Mouse (Mus musculus): Measurements from ENCODE around the gene Dlat. TPM values are rescaled to one million over a fixed set of nuclear protein-coding genes. Genes with fewer than 3 reads are reported as not detected.

Gene Dlat
- polyA plus RNA-seq, 1 experiment from 2014 or later: 54.3 TPM

GRCm38 (mm10) chr9:50586955-50587354 is 72.6 kb downstream of the Dlat start:
- Histone ChIP-seq H3K36me3 (ENCODE audit: control insufficient read depth, insufficient read depth, low read length) (no peaks in the 10 kb centered on the region), H3K27ac (ENCODE audit: low read length) (no peak overlapping the region), H3K4me2 (ENCODE audit: low read length) (no peak overlapping the region), H3K27me3 (ENCODE audit: control insufficient read depth, insufficient read depth, low read depth, low read length) (no peaks in the 10 kb centered on the region), H3K4me3 (ENCODE audit: low read depth, low read length) (no peak overlapping the region), H3K9ac (ENCODE audit: low read depth, low read length) (no peak overlapping the region), H3K9me3 (replicated peaks; ENCODE audit: control insufficient read depth, low read length, poor library complexity, severe bottlenecking) (no peaks in the 10 kb centered on the region), H3K4me1 (ENCODE audit: control insufficient read depth, insufficient read depth, low read length) (no peaks in the 10 kb centered on the region)
- no peak for ATAC-seq
- 78% methylated on average over 4 of the region's 4 CpGs for WGBS

GRCm38 (mm10) chr9:50585145-50585818 is 74.3 kb downstream of the Dlat start:
- WGBS: 79% methylated on average over 6 of the region's 6 CpGs
- no peaks in the 10 kb centered on the region for H3K36me3 ChIP-seq (ENCODE audit: control insufficient read depth, insufficient read depth, low read length)
- ATAC-seq: no peak
- no peaks in the 10 kb centered on the region for H3K9me3 ChIP-seq (replicated peaks; ENCODE audit: control insufficient read depth, low read length, poor library complexity, severe bottlenecking)
- no peak overlapping the region for H3K4me2 ChIP-seq (ENCODE audit: low read length)
- no peak overlapping the region for H3K9ac ChIP-seq (ENCODE audit: low read depth, low read length)
- no peaks in the 10 kb centered on the region for H3K27me3 ChIP-seq (ENCODE audit: control insufficient read depth, insufficient read depth, low read depth, low read length)
- H3K4me1 ChIP-seq (ENCODE audit: control insufficient read depth, insufficient read depth, low read length): no peaks in the 10 kb centered on the region
- no peak overlapping the region for H3K27ac ChIP-seq (ENCODE audit: low read length)
- no peak overlapping the region for H3K4me3 ChIP-seq (ENCODE audit: low read depth, low read length)

Other genes with a start within 250 kb of the Dlat start
- gene Plet1, start 165.3 kb downstream of the Dlat start, polyA plus RNA-seq (2015; fragmentation: Nextera tagmentation; extraction: Ambion mirVana): 0.53 and 0.75 TPM in 2 replicates
- 114 and 124 TPM in 2 replicates for gene Pts, start 131.1 kb downstream of the Dlat start, polyA plus RNA-seq (2015; fragmentation: Nextera tagmentation; extraction: Ambion mirVana)
- 21.0 and 26.0 TPM in 2 replicates for gene Il18, start 105.0 kb downstream of the Dlat start, polyA plus RNA-seq (2015; fragmentation: Nextera tagmentation; extraction: Ambion mirVana)
- gene Bco2, start 104.6 kb downstream of the Dlat start, polyA plus RNA-seq (2015; fragmentation: Nextera tagmentation; extraction: Ambion mirVana): 0.44 and 0.60 TPM in 2 replicates
- gene Tex12, start 98.5 kb downstream of the Dlat start, polyA plus RNA-seq (2015; fragmentation: Nextera tagmentation; extraction: Ambion mirVana): 0.24 and 0.28 TPM in 2 replicates
- 222 and 248 TPM in 2 replicates for gene Sdhd, start 56.0 kb downstream of the Dlat start, polyA plus RNA-seq (2015; fragmentation: Nextera tagmentation; extraction: Ambion mirVana)
- 325 and 329 TPM in 2 replicates for gene Timm8b, start 55.9 kb downstream of the Dlat start, polyA plus RNA-seq (2015; fragmentation: Nextera tagmentation; extraction: Ambion mirVana)
- gene Pih1d2, start 42.5 kb downstream of the Dlat start, polyA plus RNA-seq (2015; fragmentation: Nextera tagmentation; extraction: Ambion mirVana): 5.7 and 5.9 TPM in 2 replicates
- 16.4 and 19.8 TPM in 2 replicates for gene Nkapd1, start 42.3 kb downstream of the Dlat start, polyA plus RNA-seq (2015; fragmentation: Nextera tagmentation; extraction: Ambion mirVana)
- 37.8 and 41.0 TPM in 2 replicates for gene Dixdc1, start 79.7 kb upstream of the Dlat start, polyA plus RNA-seq (2015; fragmentation: Nextera tagmentation; extraction: Ambion mirVana)
- gene 2310030G06Rik, start 86.8 kb upstream of the Dlat start, polyA plus RNA-seq (2015; fragmentation: Nextera tagmentation; extraction: Ambion mirVana): 1.2 and 2.5 TPM in 2 replicates
- gene Cryab, start 91.5 kb upstream of the Dlat start, polyA plus RNA-seq (2015; fragmentation: Nextera tagmentation; extraction: Ambion mirVana): 8.1 and 9.1 TPM in 2 replicates
- gene Hspb2, start 92.6 kb upstream of the Dlat start, polyA plus RNA-seq (2015; fragmentation: Nextera tagmentation; extraction: Ambion mirVana): 0.84 and 0.91 TPM in 2 replicates
- gene Fdxacb1, start 108.5 kb upstream of the Dlat start, polyA plus RNA-seq (2015; fragmentation: Nextera tagmentation; extraction: Ambion mirVana): 10.7 and 11.7 TPM in 2 replicates
- 57.2 and 61.5 TPM in 2 replicates for gene Alg9, start 115.2 kb upstream of the Dlat start, polyA plus RNA-seq (2015; fragmentation: Nextera tagmentation; extraction: Ambion mirVana)
- 46.7 and 56.0 TPM in 2 replicates for gene 1110032A03Rik, start 115.7 kb upstream of the Dlat start, polyA plus RNA-seq (2015; fragmentation: Nextera tagmentation; extraction: Ambion mirVana)
- gene Ppp2r1b, start 185.5 kb upstream of the Dlat start, polyA plus RNA-seq (2015; fragmentation: Nextera tagmentation; extraction: Ambion mirVana): 38.8 and 42.7 TPM in 2 replicates